Mouse (Mus musculus) MEL (cell line): ENCODE data around the gene Dcun1d4. TPM values are rescaled to one million over a fixed set of nuclear protein-coding genes. Genes with fewer than 3 reads are reported as not detected.

Experiments used
- DNase-seq: peaks from one replicate; pipeline ENCODE4 v3.0.0; 2011; ENCODE audit warnings: low read depth, low spot score
- H3K27ac ChIP-seq: 2 replicates; pipeline ENCODE4 v1.5.1; 2012; ENCODE audit warnings: low read depth, mild to moderate bottlenecking, control low read depth, low read length, moderate library complexity; ENCODE audit not compliant: control insufficient read depth
- H3K27me3 ChIP-seq, 2 experiments: fragments of 150-350 bp in 1 of 2; sonication (generic) in 1 of 2; 2 replicates each; pipeline ENCODE4 v1.6.1; 2012; ENCODE audit warnings: low read length in 2 of 2, mild to moderate bottlenecking in 2 of 2, improper control_type of control experiment in 1 of 2, moderate library complexity in 1 of 2; ENCODE audit not compliant: insufficient read depth in 2 of 2, control insufficient read depth in 1 of 2
- H3K36me3 ChIP-seq, 2 experiments: 2 replicates each; pipeline ENCODE4 v1.6.1; 2012 to 2014; ENCODE audit warnings: low read length in 2 of 2, improper control_type of control experiment in 1 of 2, inconsistent platforms in 1 of 2, mild to moderate bottlenecking in 1 of 2; ENCODE audit not compliant: insufficient read depth in 2 of 2, control insufficient read depth in 1 of 2
- H3K4me1 ChIP-seq, 2 experiments: fragments of 150-350 bp in 1 of 2; sonication (generic) in 1 of 2; 2 replicates each; pipeline ENCODE4 v1.6.1; 2012; ENCODE audit warnings: low read length in 2 of 2, improper control_type of control experiment in 1 of 2, mild to moderate bottlenecking in 1 of 2; ENCODE audit not compliant: insufficient read depth in 2 of 2, control insufficient read depth in 1 of 2
- H3K4me3 ChIP-seq, 2 experiments: fragments of 150-350 bp in 1 of 2; sonication (generic) in 1 of 2; 2 replicates each; pipeline ENCODE4 v1.5.1; 2012; ENCODE audit warnings: low read depth in 2 of 2, low read length in 2 of 2, mild to moderate bottlenecking in 2 of 2, moderate library complexity in 2 of 2, control low read depth in 1 of 2, improper control_type of control experiment in 1 of 2; ENCODE audit not compliant: control insufficient read depth in 1 of 2, insufficient read depth in 1 of 2
- H3K79me2 ChIP-seq: 2 replicates; pipeline ENCODE4 v1.6.1; 2012; ENCODE audit warnings: mild to moderate bottlenecking, low read length, moderate library complexity; ENCODE audit not compliant: control insufficient read depth, poor library complexity, insufficient read depth
- H3K9ac ChIP-seq: 2 replicates; pipeline ENCODE4 v1.6.1; 2012; ENCODE audit warnings: low read depth, mild to moderate bottlenecking, control low read depth, low read length, moderate library complexity; ENCODE audit not compliant: control insufficient read depth, poor library complexity, severe bottlenecking
- H3K9me3 ChIP-seq: fragments of 150-350 bp; sonication (generic); replicated peaks from 2 replicates; pipeline ENCODE4 v1.6.1; 2012; ENCODE audit warnings: mild to moderate bottlenecking, low read length, improper control_type of control experiment, moderate library complexity; ENCODE audit not compliant: insufficient read depth
- CHD1 ChIP-seq: IDR thresholded peaks from 2 replicates; pipeline ENCODE4 v1.6.1; 2012; ENCODE audit warnings: low read depth, mild to moderate bottlenecking, inconsistent platforms, low read length, improper control_type of control experiment
- CHD2 ChIP-seq: IDR thresholded peaks from 2 replicates; pipeline ENCODE4 v1.6.1; 2011; ENCODE audit warnings: low read length, improper control_type of control experiment
- CTCF ChIP-seq, 3 experiments: IDR thresholded peaks in 2 of 3; conservative IDR thresholded peaks in 1 of 3; 2 replicates each; pipeline ENCODE4 v1.5.1; 2011 to 2012; ENCODE audit warnings: low read length in 3 of 3, low read depth in 2 of 3, mild to moderate bottlenecking in 2 of 3, improper control_type of control experiment in 1 of 3, inconsistent platforms in 1 of 3, mixed read lengths in 1 of 3, moderate library complexity in 1 of 3; ENCODE audit not compliant: control insufficient read depth in 1 of 3, insufficient read depth in 1 of 3, poor library complexity in 1 of 3, severe bottlenecking in 1 of 3
- EP300 ChIP-seq, 2 experiments: IDR thresholded peaks; 2 replicates each; pipeline ENCODE4 v1.6.1; 2011; ENCODE audit warnings: improper control_type of control experiment in 2 of 2, low read length in 2 of 2, low read depth in 1 of 2, mild to moderate bottlenecking in 1 of 2
- GABPA ChIP-seq: IDR thresholded peaks from 2 replicates; pipeline ENCODE4 v1.6.1; 2012; ENCODE audit warnings: low read depth, mild to moderate bottlenecking, inconsistent platforms, low read length, improper control_type of control experiment, moderate library complexity
- JUND ChIP-seq: IDR thresholded peaks from 2 replicates; pipeline ENCODE4 v1.6.1; 2011; ENCODE audit warnings: low read depth, mild to moderate bottlenecking, improper control_type of control experiment, low read length
- MEF2A ChIP-seq: IDR thresholded peaks from 2 replicates; pipeline ENCODE4 v1.6.1; 2014; ENCODE audit warnings: low read depth, mild to moderate bottlenecking, inconsistent platforms, low read length, improper control_type of control experiment; ENCODE audit not compliant: poor library complexity, insufficient replicate concordance, severe bottlenecking; ENCODE audit errors: extremely low read depth
- MXI1 ChIP-seq: IDR thresholded peaks from 2 replicates; pipeline ENCODE4 v1.6.1; 2011; ENCODE audit warnings: mild to moderate bottlenecking, low read depth, low read length, improper control_type of control experiment
- NRF1 ChIP-seq: IDR thresholded peaks from 2 replicates; pipeline ENCODE4 v1.6.1; 2014; ENCODE audit warnings: low read depth, mild to moderate bottlenecking, inconsistent platforms, low read length, improper control_type of control experiment, moderate library complexity; ENCODE audit not compliant: poor library complexity, insufficient read depth, severe bottlenecking
- POLR2A ChIP-seq, 2 experiments: IDR thresholded peaks; 2 replicates each; pipeline ENCODE4 v1.6.1; 2011 to 2012; ENCODE audit warnings: low read length in 2 of 2, mild to moderate bottlenecking in 2 of 2, control low read depth in 1 of 2, improper control_type of control experiment in 1 of 2, low read depth in 1 of 2, moderate library complexity in 1 of 2; ENCODE audit not compliant: control insufficient read depth in 1 of 2, insufficient read depth in 1 of 2, poor library complexity in 1 of 2
- POLR2AphosphoS5 ChIP-seq: IDR thresholded peaks from 2 replicates; pipeline ENCODE4 v1.6.1; 2012; ENCODE audit warnings: low read depth, borderline replicate concordance, mild to moderate bottlenecking, inconsistent platforms, low read length, moderate library complexity, mixed read lengths
- RAD21 ChIP-seq: IDR thresholded peaks from 2 replicates; pipeline ENCODE4 v1.6.1; 2011; ENCODE audit warnings: mild to moderate bottlenecking, low read depth, low read length, improper control_type of control experiment
- RCOR1 ChIP-seq: IDR thresholded peaks from 2 replicates; pipeline ENCODE4 v1.6.1; 2012; ENCODE audit warnings: low read depth, mild to moderate bottlenecking, inconsistent platforms, low read length, improper control_type of control experiment
- SIN3A ChIP-seq: IDR thresholded peaks from 2 replicates; pipeline ENCODE4 v1.6.1; 2012; ENCODE audit warnings: low read length, improper control_type of control experiment, inconsistent platforms
- SMC3 ChIP-seq: IDR thresholded peaks from 2 replicates; pipeline ENCODE4 v1.6.1; 2011; ENCODE audit warnings: low read depth, low read length, improper control_type of control experiment
- TAL1 ChIP-seq: IDR thresholded peaks from 2 replicates; pipeline ENCODE4 v1.6.1; 2012; ENCODE audit warnings: mild to moderate bottlenecking, inconsistent platforms, low read length, moderate library complexity, mixed read lengths
- TCF12 ChIP-seq: IDR thresholded peaks from 2 replicates; pipeline ENCODE4 v1.6.1; 2014; ENCODE audit warnings: low read depth, mild to moderate bottlenecking, inconsistent platforms, low read length, improper control_type of control experiment, moderate library complexity
- USF1 ChIP-seq: IDR thresholded peaks from 2 replicates; pipeline ENCODE4 v1.6.1; 2014; ENCODE audit warnings: low read depth, mild to moderate bottlenecking, inconsistent platforms, low read length, improper control_type of control experiment, moderate library complexity
- ZC3H11A ChIP-seq: IDR thresholded peaks from 2 replicates; pipeline ENCODE4 v1.6.1; 2012; ENCODE audit warnings: low read depth, mild to moderate bottlenecking, inconsistent platforms, low read length, improper control_type of control experiment
- ZKSCAN1 ChIP-seq: IDR thresholded peaks from 2 replicates; pipeline ENCODE4 v1.6.1; 2012; ENCODE audit warnings: low read depth, mild to moderate bottlenecking, inconsistent platforms, low read length, improper control_type of control experiment, moderate library complexity
- ZMIZ1 ChIP-seq: IDR thresholded peaks from 2 replicates; pipeline ENCODE4 v1.6.1; 2012; ENCODE audit warnings: low read depth, mild to moderate bottlenecking, inconsistent platforms, low read length, improper control_type of control experiment, moderate library complexity
- polyA plus RNA-seq, 2 experiments: library from polyadenylated mRNA; stranded (reverse) in 1 of 2; unstranded in 1 of 2; fragments of >175 nt in 1 of 2; fragments of >200 nt in 1 of 2; gene quantifications; 2 replicates each; pipeline versions ENCODE4 v1.2.1 to v1.2.4; 2012; ENCODE audit warnings: low replicate concordance in 2 of 2, low read depth in 1 of 2; ENCODE audit not compliant: insufficient read length in 2 of 2, insufficient read depth in 1 of 2, missing spikeins in 1 of 2
- total RNA-seq: library from RNA; depleted of rRNA; stranded (reverse); fragments of 300-350 nt; gene quantifications from 2 replicates; pipeline ENCODE4 v1.2.3, GENCODE M21; 2012

Gene Dcun1d4
- total and polyA plus RNA-seq, 3 experiments: 7.6 to 10.0 TPM; not detected in 1

DNA sequence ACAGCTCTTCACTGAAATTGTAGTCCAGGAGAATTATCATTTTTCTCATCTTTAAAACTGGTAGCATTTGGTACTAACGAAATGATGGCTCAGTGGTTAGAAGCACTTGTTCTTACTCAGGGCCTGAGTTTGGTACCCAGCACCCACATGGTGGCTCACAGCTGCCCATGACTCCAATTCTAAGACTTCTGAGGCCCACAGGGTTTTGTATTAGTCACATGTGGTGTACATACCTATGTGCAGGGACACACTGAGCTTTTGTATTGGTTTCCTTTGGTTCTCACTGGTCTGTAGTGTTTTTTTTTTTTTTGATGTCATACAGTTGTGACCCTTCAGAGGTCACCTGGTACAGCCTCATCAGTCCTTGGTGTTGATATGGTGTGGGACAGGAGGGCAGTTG is 68.0 kb downstream of the Dcun1d4 start:
- TF ChIP-seq ZKSCAN1 (no peak), SMC3 (no peak), TCF12 (no peak), ZMIZ1 (no peak), EP300 (IDR thresholded peaks at IDR 0.05; ENCODE audit: low read depth in 1 of 2, low read length in 2 of 2) (no peak), RCOR1 (no peak), USF1 (no peak), GABPA (no peak), RAD21 (no peak), MXI1 (no peak), NRF1 (no peak), MEF2A (no peak), JUND (no peak)
- TF ChIP-seq, all 39 proteins: peak for 0
- no peak for DNase-seq
- no peak overlapping the region for H3K27ac ChIP-seq
- H3K9ac ChIP-seq: no peak overlapping the region
- no peaks in the 10 kb centered on the region for H3K9me3 ChIP-seq
- no peaks in the 10 kb centered on the region for H3K27me3 ChIP-seq
- H3K4me3 ChIP-seq: no peak overlapping the region
- peaks cover 4 to 10% of the 10 kb centered on the region in 2 experiments for H3K36me3 ChIP-seq
- H3K4me1 ChIP-seq: peaks cover 0 to 4% of the 10 kb centered on the region in 2 experiments; a peak in 2 of 4 replicates
- H3K79me2 ChIP-seq: no peaks in the 10 kb centered on the region

- no peak for TF ChIP-seq CHD1
- TF ChIP-seq ZKSCAN1: no peak
- TF ChIP-seq CTCF (IDR thresholded peaks at IDR 0.05 in 2 of 3, conservative IDR thresholded peaks at IDR 0.05 in 1 of 3; ENCODE audit: control insufficient read depth in 1 of 3, insufficient read depth in 1 of 3, low read depth in 2 of 3, low read length in 3 of 3, poor library complexity in 1 of 3, severe bottlenecking in 1 of 3): no peak
- no peak for TF ChIP-seq CHD2
- no peak for TF ChIP-seq POLR2A (IDR thresholded peaks at IDR 0.05; ENCODE audit: control insufficient read depth in 1 of 2, insufficient read depth in 1 of 2, low read depth in 1 of 2, low read length in 2 of 2, poor library complexity in 1 of 2)
- TF ChIP-seq ZC3H11A: no peak
- no peak for TF ChIP-seq MXI1
- TF ChIP-seq TAL1: no peak
- no peak for TF ChIP-seq POLR2AphosphoS5
- no peak for TF ChIP-seq EP300 (IDR thresholded peaks at IDR 0.05; ENCODE audit: low read depth in 1 of 2, low read length in 2 of 2)
- TF ChIP-seq SIN3A: no peak
- no peaks in the 10 kb centered on the region for H3K27me3 ChIP-seq
- no peaks in the 10 kb centered on the region for H3K9me3 ChIP-seq
- peaks cover 0 to 10% of the 10 kb centered on the region in 2 experiments; a peak in 2 of 4 replicates for H3K36me3 ChIP-seq
- no peak overlapping the region for H3K4me3 ChIP-seq
- no peak overlapping the region for H3K9ac ChIP-seq
- H3K79me2 ChIP-seq: no peaks in the 10 kb centered on the region
- no peak for DNase-seq
- no peaks in the 10 kb centered on the region for H3K4me1 ChIP-seq
- H3K27ac ChIP-seq: no peak overlapping the region
Measured at GRCm38 (mm10) chr5:73551836-73552235, 71.0 kb downstream of the Dcun1d4 start.
